Mouse (Mus musculus) liver, postnatal 0 days (tissue): ENCODE results near the gene Tsg101.

ENCODE experiments used
- CTCF ChIP-seq: sonication (generic); IDR thresholded peaks from 2 replicates; pipeline ENCODE4 v1.5.1; 2016; ENCODE audit warnings: antibody characterized with exemption, low read depth
- EP300 ChIP-seq: IDR thresholded peaks from 2 replicates; pipeline ENCODE4 v1.6.1; 2016; ENCODE audit warnings: antibody characterized with exemption, low read depth, mild to moderate bottlenecking

- no peak for TF ChIP-seq CTCF
- TF ChIP-seq EP300, result no peak
These were observed 77.5 kb downstream of the Tsg101 start for GRCm38 (mm10) chr7:46842278-46842677.
